Mouse (Mus musculus): Measurements from ENCODE around the gene Retn. TPM values are rescaled to one million over a fixed set of nuclear protein-coding genes. Genes with fewer than 3 reads are reported as not detected.

Retn gene
- polyA plus RNA-seq, 1 experiment from 2014 or later, result 0.16 TPM

DNA sequence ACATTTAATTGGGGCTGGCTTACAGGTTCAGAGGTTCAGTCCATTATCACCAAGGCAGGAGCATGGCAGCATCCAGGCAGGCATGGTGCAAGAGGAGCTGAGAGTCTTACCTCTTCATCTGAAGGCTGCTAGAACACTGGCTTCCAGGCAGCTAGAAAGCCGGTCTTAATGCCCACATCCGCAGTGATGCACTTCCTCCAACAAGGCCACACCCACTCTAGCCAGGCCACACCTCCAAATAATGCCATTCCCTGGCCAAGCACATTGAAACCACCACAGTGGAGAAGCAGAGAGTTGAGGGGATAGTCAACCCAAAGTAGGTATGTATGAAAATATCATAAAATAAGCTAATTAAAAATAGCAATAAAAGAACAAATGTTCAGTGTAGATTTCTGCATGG, 14.8 kb downstream of the Retn start:
- Histone ChIP-seq H3K27me3 (0 out of 2 replicates have a peak, but pooled peaks cover 3% of the 10 kb centered on the region), H3K36me3 (no peaks in the 10 kb centered on the region), H3K4me2 (no peak overlapping the region), H3K9ac (no peak overlapping the region), H3K4me1 (replicated peaks) (0 out of 2 replicates have a peak, but pooled peaks cover 7% of the 10 kb centered on the region), H3K9me3 (no peaks in the 10 kb centered on the region), H3K4me3 (no peak overlapping the region), H3K27ac (no peak overlapping the region)
- 95% methylated on average over 2 of the region's 2 CpGs for WGBS
- ATAC-seq (ENCODE audit: low FRiP score), result no peak

DNA sequence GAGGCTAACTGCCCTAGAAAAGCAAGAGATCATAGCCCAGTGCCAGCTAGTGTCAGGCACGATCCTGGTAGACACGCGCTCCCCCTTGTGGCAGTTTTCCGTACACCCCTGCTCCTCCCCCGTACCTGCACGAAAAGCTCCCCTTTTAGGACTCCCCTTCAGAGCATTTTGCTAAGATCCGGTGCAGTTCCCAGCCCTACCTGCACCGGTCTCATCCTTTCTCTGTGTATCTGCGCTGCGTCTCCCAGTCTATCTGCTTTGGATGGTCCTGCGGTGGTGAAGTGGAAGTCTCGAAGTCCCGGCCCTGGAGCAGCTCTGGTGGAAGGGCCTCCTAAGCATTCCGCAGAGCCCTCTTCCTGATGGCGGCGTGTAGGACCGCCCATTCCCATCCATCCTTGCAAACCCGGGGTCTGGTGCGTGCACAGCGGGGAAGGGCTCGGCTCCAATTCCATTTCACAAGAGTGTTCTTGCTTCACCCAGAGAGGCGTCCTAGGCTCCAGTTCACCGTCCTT, 16.5 kb downstream of the Retn start, which contains the start of gene Fcor:
Fcor (minus strand) TSS at position 383 of the 512 bp plus-strand sequence.
- Histone ChIP-seq H3K4me1 (replicated peaks) (peaks cover 12% of the 10 kb centered on the region), H3K36me3 (no peaks in the 10 kb centered on the region), H3K9me3 (no peaks in the 10 kb centered on the region), H3K4me3 (peak within 1 kb of the TSS; percentile 48), H3K27me3 (no peaks in the 10 kb centered on the region), H3K27ac (peak within 1 kb of the TSS; percentile 83), H3K4me2 (peak within 1 kb of the TSS; percentile 61), H3K9ac (peak within 1 kb of the TSS; percentile 67)
- WGBS, result under 1% methylated on average over 23 of the region's 23 CpGs
- ATAC-seq (ENCODE audit: low FRiP score), result peak; percentile 89

DNA sequence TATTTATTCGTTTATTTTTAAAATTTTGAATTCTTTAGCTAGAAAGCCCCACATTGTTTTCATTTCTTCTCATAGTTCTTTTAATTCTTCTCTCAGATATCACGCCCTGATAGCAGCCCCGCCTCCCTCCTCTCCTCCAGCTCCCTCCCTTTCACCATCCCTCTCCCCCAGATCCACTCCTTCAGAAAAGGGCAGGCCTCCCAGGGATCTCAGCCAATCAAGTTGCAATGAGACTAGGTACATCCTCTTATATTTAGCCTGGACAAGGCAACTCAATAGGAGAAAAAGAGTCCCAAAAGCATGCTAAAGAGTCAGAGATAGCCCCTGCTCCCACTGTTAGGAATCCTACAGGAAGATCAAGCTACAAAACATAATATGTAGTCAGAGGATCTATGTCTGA, 19.1 kb downstream of the Retn start:
- Histone ChIP-seq H3K36me3 (peaks cover 10% of the 10 kb centered on the region), H3K27ac (no peak overlapping the region), H3K9me3 (no peaks in the 10 kb centered on the region), H3K4me3 (no peak overlapping the region), H3K9ac (no peak overlapping the region), H3K4me1 (replicated peaks) (peaks cover 30% of the 10 kb centered on the region), H3K27me3 (no peaks in the 10 kb centered on the region), H3K4me2 (no peak overlapping the region)
- WGBS, result 42% methylated on average over 3 of the region's 3 CpGs
- no peak for ATAC-seq (ENCODE audit: low FRiP score)

DNA sequence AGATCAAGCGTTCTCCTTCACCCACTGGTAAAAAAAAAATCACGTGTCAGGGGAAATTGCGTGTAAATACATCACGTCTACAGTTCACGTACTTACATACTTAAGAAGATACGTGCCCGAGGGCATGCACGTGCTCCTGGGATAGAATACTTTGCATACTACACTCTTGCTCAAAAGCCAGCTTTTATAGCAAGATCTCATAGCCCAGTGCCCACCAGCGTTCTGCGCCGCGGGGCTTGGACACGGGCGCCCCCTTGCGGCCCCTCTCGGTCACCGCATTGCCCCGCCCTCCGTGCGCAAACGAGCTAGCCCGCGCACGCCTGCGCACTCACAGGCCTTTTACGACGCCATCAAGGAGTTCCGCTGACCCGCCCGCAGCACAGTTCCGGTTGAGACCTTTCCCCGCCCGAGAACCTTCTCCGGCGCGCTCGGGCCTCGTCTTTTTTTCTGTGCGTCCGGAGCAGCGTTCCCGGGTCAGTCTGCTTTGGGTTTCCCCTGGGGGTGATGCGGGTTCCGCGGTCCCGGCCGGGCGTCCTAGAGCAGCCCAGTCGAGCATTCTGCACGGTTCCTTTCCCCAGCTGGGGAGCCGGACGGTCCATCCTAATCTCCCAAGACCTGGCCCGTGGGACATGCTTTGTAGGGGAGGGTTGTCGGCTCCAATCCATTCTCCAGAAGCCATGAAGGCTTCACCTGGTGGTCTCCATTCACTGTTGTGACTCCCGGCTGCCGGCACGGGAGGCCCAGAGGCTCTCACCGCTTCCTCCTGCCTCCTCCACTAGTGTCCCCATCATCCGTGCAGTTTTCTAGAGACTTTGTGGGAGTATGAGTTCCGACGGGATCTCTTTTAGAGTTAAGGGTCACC, 20.8 kb downstream of the Retn start, which contains the start of gene Trappc5:
Trappc5 (plus strand) TSS at position 169 of the 862 bp plus-strand sequence.
- Histone ChIP-seq H3K4me3 (peak within 1 kb of the TSS; percentile 88), H3K36me3 (peaks cover 26% of the 10 kb centered on the region), H3K4me1 (replicated peaks) (peaks cover 41% of the 10 kb centered on the region), H3K27ac (peak within 1 kb of the TSS; percentile 91), H3K4me2 (peak within 1 kb of the TSS; percentile 94), H3K9me3 (no peaks in the 10 kb centered on the region), H3K9ac (peak within 1 kb of the TSS; percentile 96), H3K27me3 (no peaks in the 10 kb centered on the region)
- under 1% methylated on average over 61 of the region's 61 CpGs for WGBS
- peak; percentile 87 for ATAC-seq (ENCODE audit: low FRiP score)

DNA sequence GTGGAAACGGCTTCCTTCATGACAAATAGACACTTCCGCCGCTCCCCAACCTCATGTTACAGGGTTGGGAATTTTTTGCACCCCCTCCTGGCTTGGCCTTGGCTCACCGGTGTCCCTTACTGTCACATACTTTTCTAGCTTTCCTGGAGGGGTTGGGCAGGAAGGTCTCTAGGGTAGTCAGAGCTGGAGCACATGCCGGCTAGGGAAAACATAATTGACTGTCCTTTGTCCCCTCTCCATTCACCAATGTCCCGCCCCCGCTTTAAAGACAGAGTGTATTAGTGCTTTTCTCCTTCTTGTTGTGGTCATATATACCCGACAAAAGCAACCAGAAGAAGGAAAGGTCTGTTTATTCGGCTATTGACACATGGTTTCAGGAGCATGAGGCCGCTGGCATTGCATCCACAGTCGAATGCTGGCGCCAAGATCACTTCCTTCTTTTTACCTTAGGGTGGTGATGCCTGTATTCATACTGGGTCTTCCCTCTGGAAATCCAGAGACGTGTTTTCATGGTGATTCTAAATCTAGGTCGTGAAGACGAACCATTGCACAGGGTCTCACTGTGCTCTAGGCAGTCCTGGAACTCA, 21.5 kb downstream of the Retn start:
- peak overlapping the region; percentile 91 for H3K27ac ChIP-seq
- peaks cover 41% of the 10 kb centered on the region for H3K4me1 ChIP-seq (replicated peaks)
- no peaks in the 10 kb centered on the region for H3K9me3 ChIP-seq
- H3K36me3 ChIP-seq, result peaks cover 29% of the 10 kb centered on the region
- H3K27me3 ChIP-seq, result no peaks in the 10 kb centered on the region
- peak overlapping the region; percentile 96 for H3K9ac ChIP-seq
- peak; percentile 5 for ATAC-seq (ENCODE audit: low FRiP score)
- 8% methylated on average over 15 of the region's 15 CpGs for WGBS
- peak overlapping the region; percentile 94 for H3K4me2 ChIP-seq
- peak overlapping the region; percentile 88 for H3K4me3 ChIP-seq

DNA sequence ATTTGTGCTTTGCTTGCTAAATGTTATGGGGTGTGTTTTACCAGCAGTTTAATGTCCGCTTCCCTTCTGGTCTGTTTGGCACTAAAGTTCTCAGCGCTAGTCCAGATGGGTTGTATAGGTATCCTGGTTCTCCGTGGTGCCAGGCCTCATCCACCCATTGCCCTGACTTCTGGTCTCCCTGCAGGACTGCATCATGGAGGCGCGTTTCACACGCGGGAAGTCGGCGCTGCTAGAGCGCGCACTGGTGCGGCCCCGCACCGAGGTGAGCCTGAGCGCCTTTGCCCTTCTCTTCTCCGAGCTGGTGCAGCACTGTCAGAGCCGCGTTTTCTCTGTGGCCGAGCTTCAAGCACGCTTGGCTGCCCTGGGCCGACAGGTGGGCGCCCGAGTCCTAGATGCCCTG, 23.3 kb downstream of the Retn start:
- ATAC-seq (ENCODE audit: low FRiP score), result no peak
- Histone ChIP-seq H3K9me3 (no peaks in the 10 kb centered on the region), H3K4me3 (no peak overlapping the region), H3K36me3 (peaks cover 39% of the 10 kb centered on the region), H3K4me2 (no peak overlapping the region), H3K27me3 (no peaks in the 10 kb centered on the region), H3K4me1 (replicated peaks) (peaks cover 34% of the 10 kb centered on the region), H3K27ac (no peak overlapping the region), H3K9ac (no peak overlapping the region)
- 97% methylated on average over 23 of the region's 23 CpGs for WGBS

DNA sequence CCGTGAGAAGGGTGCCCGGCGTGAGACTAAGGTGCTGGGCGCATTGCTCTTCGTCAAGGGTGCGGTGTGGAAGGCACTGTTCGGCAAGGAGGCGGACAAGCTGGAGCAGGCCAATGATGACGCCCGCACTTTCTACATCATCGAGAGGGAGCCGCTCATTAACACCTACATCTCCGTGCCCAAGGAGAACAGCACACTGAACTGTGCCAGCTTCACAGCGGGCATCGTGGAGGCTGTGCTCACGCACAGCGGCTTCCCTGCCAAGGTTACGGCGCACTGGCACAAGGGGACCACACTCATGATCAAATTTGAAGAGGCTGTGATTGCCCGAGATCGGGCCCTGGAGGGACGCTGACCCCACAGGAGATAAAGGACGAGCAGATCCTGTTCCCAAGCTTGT, 23.7 kb downstream of the Retn start:
- 97% methylated on average over 23 of the region's 23 CpGs for WGBS
- ATAC-seq (ENCODE audit: low FRiP score), result no peak
- H3K9me3 ChIP-seq, result no peaks in the 10 kb centered on the region
- H3K27me3 ChIP-seq, result no peaks in the 10 kb centered on the region
- peaks cover 34% of the 10 kb centered on the region for H3K4me1 ChIP-seq (replicated peaks)
- no peak overlapping the region for H3K9ac ChIP-seq
- H3K36me3 ChIP-seq, result peaks cover 39% of the 10 kb centered on the region
- H3K4me3 ChIP-seq, result no peak overlapping the region
- H3K27ac ChIP-seq, result no peak overlapping the region
- H3K4me2 ChIP-seq, result no peak overlapping the region

DNA sequence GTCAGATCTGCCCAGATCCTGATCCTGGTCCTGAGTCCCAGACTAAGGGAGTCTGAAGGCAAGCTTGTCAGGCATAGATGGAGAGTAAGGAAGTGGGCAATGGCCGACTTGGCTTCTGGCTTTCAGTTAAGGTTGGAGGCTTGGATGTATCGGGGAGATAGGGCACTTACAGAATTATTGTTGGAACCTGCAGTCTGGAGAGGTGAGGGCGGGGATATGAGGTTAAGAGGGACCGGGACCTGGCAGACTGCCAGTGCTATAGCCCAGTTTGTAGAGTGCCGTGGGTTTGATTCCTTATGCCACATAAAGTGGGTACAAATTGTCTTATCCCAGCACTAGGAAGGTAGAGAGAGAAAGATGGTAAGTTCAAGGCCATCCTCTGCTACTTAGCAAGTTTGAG, 24.1 kb downstream of the Retn start:
- Histone ChIP-seq H3K27ac (no peak overlapping the region), H3K9me3 (no peaks in the 10 kb centered on the region), H3K36me3 (peaks cover 39% of the 10 kb centered on the region), H3K9ac (no peak overlapping the region), H3K4me1 (replicated peaks) (peaks cover 34% of the 10 kb centered on the region), H3K4me3 (no peak overlapping the region), H3K27me3 (no peaks in the 10 kb centered on the region), H3K4me2 (no peak overlapping the region)
- 94% methylated on average over 5 of the region's 5 CpGs for WGBS
- ATAC-seq (ENCODE audit: low FRiP score), result no peak

DNA sequence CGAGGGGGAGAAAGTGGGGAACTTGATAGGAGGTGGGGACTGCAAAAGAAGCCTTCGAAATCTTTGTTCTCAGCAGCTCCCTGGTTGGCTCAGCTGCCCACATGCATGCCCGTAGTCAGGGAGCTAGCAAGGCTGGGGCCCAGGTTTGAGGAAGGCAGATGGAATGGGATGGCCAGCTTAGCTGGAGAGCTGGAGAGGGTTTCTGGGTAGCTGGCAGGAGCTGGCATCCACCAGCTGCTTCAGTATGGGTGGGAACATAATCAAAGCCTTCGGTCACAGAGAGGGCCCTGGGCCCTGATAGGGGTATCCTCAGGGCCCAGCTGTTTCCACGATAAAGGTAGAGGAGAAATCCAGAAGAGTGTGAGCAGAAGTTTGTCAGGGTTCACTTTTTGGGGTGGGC, 26.9 kb downstream of the Retn start:
- Histone ChIP-seq H3K27me3 (no peaks in the 10 kb centered on the region), H3K4me2 (no peak overlapping the region), H3K9ac (no peak overlapping the region), H3K4me3 (no peak overlapping the region), H3K9me3 (no peaks in the 10 kb centered on the region), H3K36me3 (peaks cover 39% of the 10 kb centered on the region), H3K4me1 (replicated peaks) (peaks cover 25% of the 10 kb centered on the region), H3K27ac (no peak overlapping the region)
- WGBS, result 91% methylated on average over 5 of the region's 5 CpGs
- no peak for ATAC-seq (ENCODE audit: low FRiP score)

DNA sequence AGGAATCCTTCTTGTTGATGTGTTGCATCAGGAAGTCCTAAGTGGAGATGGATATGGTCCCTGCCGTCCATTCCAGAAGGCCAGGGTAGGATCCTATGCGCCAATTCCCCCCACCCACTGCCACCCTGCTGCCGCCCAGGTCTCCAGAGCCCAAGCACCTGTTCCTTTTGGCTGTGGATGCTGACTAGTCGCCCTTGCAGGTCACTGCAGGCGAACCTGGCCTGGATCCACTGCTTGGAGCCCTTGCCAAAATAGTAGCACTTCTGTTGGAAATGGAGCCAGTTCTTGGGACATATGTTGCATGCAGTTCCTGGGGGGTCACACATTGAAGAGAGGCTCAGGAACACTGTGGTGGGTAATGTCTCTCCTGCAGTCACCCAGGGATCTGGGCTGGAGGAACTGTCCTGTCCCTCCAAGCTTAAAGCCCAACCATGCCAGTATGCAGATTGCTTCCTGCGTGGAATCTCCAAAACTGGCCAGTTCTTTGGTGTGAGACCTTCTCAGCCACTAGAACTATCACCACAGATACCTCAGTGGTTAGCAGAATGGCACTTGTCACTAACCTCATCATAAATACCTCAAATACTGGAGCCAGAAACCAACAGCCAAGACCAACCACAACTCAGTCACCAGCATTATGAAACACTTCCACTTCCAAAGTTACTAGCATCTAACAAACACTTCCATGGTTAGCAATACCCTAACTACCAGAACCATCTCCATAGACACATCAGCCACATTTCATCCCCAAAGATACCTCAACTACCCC, 28.0 kb downstream of the Retn start:
- Histone ChIP-seq H3K9me3 (no peaks in the 10 kb centered on the region), H3K36me3 (peaks cover 39% of the 10 kb centered on the region), H3K27me3 (no peaks in the 10 kb centered on the region), H3K4me1 (replicated peaks) (peaks cover 13% of the 10 kb centered on the region; the same call in 1 of the 2 replicates), H3K4me2 (no peak overlapping the region), H3K27ac (no peak overlapping the region), H3K4me3 (no peak overlapping the region), H3K9ac (no peak overlapping the region)
- WGBS, result 82% methylated on average over 6 of the region's 6 CpGs
- no peak for ATAC-seq (ENCODE audit: low FRiP score)

DNA sequence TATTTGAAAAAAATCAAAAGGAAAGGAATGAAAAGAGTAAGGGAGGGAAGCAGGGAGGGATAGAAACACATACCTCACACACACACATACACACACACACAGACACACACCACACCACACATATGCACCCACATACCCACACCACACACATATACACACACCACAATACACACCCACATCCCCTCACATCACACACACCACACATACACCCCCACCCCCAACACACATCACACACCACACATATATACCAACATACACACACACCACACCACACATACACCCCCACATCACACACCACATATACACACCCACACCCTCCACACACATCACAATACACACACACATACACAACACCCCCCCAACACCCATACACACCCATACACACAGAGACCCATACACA, 29.0 kb downstream of the Retn start:
- no peak overlapping the region for H3K4me3 ChIP-seq
- no peak overlapping the region for H3K27ac ChIP-seq
- ATAC-seq (ENCODE audit: low FRiP score), result peak; percentile 43
- H3K36me3 ChIP-seq, result peaks cover 30% of the 10 kb centered on the region
- no peaks in the 10 kb centered on the region for H3K9me3 ChIP-seq
- no peak overlapping the region for H3K4me2 ChIP-seq
- H3K4me1 ChIP-seq (replicated peaks), result peaks cover 12% of the 10 kb centered on the region; the same call in 1 of the 2 replicates
- H3K9ac ChIP-seq, result no peak overlapping the region
- no peaks in the 10 kb centered on the region for H3K27me3 ChIP-seq

DNA sequence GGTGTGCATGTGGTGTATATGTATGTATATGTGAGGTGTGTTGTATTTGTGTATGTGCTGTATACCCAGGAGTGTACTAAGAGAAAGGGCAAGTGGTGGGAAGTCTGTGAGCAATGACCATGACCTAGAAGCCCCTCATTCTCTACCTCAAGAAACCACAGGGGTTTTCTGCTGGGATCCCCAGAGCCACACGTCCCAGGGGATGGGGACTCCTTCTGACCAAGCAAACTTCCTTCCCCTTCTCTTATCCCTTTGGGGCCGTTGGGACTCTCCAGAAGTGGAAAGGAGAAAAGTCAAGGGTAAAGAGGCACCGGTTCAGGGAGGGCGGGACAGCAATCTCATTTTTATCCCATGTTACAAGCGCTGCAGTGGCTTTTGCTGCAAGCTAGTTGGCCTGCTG, 29.9 kb downstream of the Retn start:
- peaks cover 21% of the 10 kb centered on the region for H3K36me3 ChIP-seq
- ATAC-seq (ENCODE audit: low FRiP score), result no peak
- H3K4me3 ChIP-seq, result no peak overlapping the region
- 71% methylated on average over 5 of the region's 5 CpGs for WGBS
- H3K27ac ChIP-seq, result no peak overlapping the region
- H3K4me2 ChIP-seq, result no peak overlapping the region
- H3K9me3 ChIP-seq, result no peaks in the 10 kb centered on the region
- 0 out of 2 replicates have a peak, but pooled peaks cover 3% of the 10 kb centered on the region for H3K4me1 ChIP-seq (replicated peaks)
- H3K27me3 ChIP-seq, result no peaks in the 10 kb centered on the region
- no peak overlapping the region for H3K9ac ChIP-seq
